Mouse (Mus musculus) c-Kit-negative CD71-positive TER-119-positive erythroid progenitor cells, embryonic 14.5 days (primary cell): ENCODE data around the gene Gm9817.
"Not testable (repeated sequence)": the region's sequence is repeated elsewhere in the genome, so short reads cannot be mapped to it uniquely, and the experiment has no call there.

Source experiments
- DNase-seq: peaks from one replicate; pipeline ENCODE4 v3.0.0-alpha.2; 2013; ENCODE audit warnings: low read depth, low spot score

The Gm9817 gene

DNA sequence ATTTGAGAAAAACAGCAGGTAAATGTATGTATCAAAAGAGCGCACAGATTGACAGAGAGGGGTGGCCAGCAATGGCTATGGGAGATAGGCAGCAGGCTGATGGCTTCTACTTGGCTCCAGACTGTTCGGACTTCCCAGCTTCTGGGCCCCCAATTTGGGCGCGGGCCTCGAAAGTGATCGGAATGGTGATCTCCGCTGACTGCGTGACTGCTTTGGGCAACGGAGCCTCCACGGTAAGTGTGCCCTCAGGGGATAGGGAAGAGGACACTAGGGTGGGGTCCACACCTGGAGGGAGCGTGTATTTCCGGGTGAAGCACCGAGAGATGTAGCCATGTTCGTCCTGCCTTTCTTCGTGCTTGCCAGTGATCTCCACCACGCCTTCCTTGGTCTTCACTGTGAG is at the start of gene Gm9817:
TSS of gene Gm9817 (plus strand) at position 301 of the 400 bp plus-strand sequence.
- not testable (repeated sequence) for DNase-seq

DNA sequence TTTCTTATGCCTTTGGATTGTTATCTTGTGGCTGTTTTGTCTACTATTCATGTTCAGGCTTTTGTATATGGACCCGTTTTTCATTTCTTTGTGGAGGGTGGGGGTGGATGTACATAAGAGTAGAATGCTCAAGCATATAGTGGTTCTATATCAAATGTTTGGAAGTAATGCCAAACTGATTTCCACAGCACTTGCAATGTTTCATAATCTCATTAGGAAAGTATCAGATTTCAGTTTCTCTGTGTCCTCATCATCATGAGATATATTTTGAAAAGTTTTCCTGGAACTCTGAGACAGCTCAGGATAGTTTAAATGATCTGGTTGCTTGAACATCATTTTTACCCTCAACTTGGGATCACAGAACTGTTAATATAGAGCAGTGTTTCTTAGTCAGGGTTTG is 48.7 kb upstream of the Gm9817 start:
- DNase-seq: no peak

- peak; percentile 67 for DNase-seq
Observed at GRCm38 (mm10) chr13:45030830-45031229, 47.7 kb upstream of the Gm9817 start.

DNA sequence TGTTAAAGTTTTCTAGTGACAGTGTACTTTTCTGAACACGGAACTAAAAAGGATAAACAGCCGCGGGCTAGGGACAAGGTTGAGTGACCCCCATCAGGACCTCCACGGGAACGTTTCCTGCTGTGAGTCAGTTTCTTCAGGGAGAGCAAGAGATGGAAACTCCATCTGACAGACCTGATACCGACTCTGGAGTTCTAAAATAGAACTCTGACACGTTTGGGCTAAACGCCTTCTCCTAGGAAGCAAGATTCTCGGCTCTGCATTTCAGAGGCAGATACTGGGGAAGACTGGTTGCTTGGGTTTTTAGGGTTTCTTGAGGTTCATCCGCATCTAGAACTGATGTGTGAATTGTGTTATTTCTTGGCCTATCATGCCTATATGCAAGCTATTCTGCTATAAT is 47.2 kb upstream of the Gm9817 start:
- no peak for DNase-seq

- no peak for DNase-seq
Observed at GRCm38 (mm10) chr13:45031748-45032147, 46.7 kb upstream of the Gm9817 start.

DNA sequence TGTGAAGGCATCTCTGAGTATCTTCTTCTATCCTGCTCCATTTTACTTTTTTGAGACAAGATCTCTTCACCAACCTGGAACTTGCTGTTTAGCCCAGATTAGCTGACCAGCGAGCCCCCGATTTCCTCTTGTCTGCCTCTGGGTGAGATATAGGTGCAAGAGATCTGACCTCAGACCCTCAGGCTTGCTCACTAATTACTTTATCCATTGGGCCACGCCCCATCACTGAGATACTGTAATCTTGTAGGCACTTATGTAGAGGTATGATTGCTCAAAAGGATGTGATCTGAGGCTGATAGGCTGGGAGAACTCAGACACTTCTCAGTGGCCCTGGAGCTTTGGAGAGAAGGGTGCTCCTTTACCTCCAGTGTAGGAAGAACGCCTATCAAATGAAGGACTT is 46.0 kb upstream of the Gm9817 start:
- DNase-seq: no peak

GRCm38 (mm10) chr13:45033360-45033759 is 45.1 kb upstream of the Gm9817 start:
- DNase-seq: no peak

- DNase-seq: no peak
Observed at GRCm38 (mm10) chr13:45034759-45035158, 43.7 kb upstream of the Gm9817 start.

GRCm38 (mm10) chr13:45036417-45036816 is 42.1 kb upstream of the Gm9817 start:
- DNase-seq: no peak

- DNase-seq: no peak
Observed at GRCm38 (mm10) chr13:45040195-45040594, 38.3 kb upstream of the Gm9817 start.

GRCm38 (mm10) chr13:45040741-45041140 is 37.8 kb upstream of the Gm9817 start:
- DNase-seq: no peak

- no peak for DNase-seq
Observed at GRCm38 (mm10) chr13:45043466-45043865, 35.0 kb upstream of the Gm9817 start.

DNA sequence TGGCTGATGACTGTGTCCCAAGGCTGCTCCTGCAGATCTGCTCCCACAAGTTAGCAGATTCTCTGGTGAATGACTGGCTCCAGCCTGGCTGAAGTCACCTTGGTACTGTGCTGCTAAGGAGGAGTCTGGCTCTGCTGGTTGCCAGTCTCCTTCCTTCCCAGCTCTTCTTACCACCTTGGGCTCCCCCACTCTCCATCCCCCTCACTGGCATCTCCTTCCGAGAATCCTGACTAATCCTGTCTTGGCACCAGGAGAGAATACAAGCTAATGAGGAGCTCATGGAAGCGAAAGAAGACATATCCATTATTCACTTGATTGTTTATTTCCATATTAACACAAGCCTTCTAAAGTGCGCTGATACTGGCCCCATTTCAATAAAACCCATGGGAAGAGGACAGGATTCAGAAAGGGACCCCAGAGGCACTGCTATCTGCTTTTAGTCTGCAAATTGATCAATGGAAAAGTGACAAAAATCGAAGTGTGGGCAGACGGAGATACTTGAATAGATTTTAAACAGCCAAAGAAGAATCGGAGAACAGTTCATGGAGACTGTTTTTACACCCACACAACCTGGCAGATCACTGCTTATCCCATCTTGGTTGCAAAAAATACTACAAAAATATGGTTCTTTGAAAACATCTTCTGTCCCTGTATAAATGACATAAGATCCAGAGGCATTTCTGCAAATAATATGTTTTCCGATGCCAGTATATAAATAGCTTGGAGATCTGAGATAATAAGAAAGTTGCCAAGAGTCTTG is 29.1 kb upstream of the Gm9817 start:
- no peak for DNase-seq

- DNase-seq: no peak
Observed at GRCm38 (mm10) chr13:45052805-45053204, 25.7 kb upstream of the Gm9817 start.

DNA sequence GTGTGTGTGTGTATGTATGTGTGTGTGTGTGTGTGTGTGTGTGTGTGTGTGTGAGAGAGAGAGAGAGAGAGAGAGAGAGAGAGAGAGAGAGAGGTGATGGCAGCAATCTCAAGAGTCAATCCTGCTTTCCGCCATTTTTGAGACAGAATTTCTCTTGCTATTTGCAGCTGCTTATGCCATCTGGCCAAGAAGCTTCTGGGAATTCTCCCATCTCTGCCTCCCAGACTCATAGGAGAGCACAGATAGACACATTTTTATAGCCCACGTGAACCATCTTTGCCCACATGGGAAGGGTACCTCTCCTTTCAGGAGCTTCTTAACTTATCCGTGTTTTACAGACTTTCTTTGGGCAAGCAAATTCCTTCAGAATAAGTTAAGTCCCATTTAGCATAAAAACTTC is 24.6 kb upstream of the Gm9817 start:
- no peak for DNase-seq

GRCm38 (mm10) chr13:45059206-45059605 is 19.3 kb upstream of the Gm9817 start:
- no peak for DNase-seq

DNA sequence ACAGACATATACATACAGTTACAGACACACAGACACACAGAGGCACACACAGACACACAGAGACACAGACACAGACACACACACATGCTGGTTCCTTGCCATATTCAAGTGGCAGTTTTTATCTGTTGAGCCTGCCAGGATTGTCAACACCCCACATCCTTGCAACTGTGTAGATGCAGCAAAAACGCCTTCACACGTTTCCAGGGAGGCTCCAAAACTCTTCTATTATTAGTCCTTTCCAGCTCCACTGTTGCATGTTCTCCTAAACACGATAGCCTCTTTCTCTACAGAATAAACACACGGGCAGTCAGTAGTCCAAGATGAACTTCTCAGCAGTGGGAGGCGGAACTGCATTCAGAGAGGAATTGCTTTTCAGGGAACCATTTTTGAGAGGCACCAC is 15.3 kb upstream of the Gm9817 start:
- no peak for DNase-seq

GRCm38 (mm10) chr13:45064951-45065350 is 13.5 kb upstream of the Gm9817 start:
- DNase-seq: peak; percentile 2

DNA sequence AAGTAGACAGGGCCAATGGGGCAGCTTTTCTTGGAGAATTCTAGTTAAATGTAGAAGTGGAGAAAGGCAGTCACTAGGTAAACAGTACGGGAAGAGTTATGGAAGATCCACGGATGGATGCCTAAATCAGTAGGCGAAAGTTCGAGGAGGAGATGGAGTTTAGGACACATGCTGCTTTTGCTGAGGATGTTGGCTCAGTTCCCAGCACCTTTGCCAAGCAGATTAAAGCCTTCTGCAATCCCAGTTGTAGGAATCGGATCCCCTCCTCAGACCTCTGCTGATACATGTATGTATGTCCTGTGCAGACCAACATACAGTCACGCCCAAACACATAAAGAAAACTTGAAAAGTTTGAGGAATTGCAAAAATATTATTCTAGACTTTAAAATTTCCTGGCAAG is 8.1 kb upstream of the Gm9817 start:
- DNase-seq: no peak

- DNase-seq: no peak
Observed at GRCm38 (mm10) chr13:45075012-45075411, 3.5 kb upstream of the Gm9817 start.

DNA sequence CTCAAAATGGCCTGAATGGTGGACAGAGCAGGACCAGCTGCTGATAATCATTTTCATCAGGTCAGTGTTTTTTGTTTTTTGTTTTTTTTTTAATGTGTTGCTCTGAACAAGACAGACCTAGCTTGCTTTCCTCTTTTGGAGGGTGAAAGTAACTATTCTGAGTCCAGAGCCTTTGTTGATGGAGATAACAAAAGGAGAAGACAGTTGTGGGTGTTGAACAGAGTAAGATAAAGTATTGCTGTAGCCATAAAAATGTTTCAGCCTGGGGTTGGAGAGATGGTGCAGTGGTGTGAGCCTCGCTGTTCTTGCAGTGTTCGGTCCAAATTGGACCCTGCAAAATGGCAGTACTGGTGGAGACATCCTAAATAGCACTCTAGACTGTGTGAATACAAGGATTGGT is 2.8 kb upstream of the Gm9817 start:
- DNase-seq: no peak

DNA sequence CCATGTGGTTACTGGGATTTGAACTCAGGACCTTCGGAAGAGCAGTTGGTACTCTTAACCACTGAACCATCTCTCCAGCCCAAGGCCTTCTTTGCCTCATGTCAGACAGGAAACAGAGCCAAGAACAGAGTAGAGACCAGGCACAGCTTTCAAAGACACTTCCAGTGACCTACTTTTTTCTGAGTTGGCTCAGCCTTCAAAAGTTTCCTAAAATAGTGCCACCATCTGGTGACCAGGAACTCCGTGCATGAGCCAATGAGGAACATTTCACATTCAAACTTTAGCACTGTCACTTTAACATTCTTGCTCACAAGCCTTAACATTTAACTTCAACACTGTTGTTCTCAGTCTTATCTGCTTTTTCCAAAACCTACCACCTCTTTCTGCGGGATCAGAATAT is 2.3 kb downstream of the Gm9817 start:
- no peak for DNase-seq

DNA sequence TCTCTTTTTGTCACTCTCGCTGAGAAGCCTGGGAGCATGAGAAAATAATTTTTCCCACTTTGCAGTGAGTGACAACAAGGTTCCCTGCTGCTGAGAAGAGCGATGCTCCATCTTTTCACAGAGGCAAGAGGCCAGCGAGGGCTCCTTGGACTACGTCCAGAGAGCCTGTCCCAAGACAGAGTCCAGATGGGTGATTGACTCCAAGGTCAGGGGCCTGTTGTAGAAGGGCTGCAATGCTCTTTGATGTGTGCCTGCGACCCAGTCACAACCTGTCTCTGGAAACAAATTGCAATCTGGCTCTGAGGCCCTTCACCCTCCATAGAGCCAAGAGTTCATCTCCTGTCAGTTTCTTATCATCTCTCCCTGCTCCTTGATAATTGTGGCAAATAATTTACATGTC is 5.2 kb downstream of the Gm9817 start:
- DNase-seq: no peak

DNA sequence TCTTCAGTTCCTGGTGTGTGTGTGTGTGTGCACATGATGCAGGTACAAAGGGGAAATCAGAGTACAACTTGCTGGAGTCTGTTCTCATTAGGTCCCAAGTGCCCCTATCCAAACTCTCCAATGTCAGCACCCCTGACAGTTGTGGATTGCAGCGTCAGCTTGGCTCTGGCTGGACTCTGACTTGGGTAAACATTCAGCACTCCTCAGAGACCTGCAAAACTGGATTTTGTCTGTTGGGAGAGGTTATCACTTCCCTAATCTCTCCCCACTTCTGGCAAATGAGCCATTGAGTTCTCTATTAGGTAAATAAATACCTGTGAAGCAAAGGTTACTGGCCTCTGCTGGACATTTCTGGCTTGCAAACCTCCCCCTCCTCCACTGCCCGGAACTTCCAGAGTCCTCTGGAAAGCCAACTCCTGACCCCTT is 10.3 kb downstream of the Gm9817 start:
- DNase-seq: no peak
